Mouse (Mus musculus) induced T-regulatory cell, adult 2 months (primary cell): Measurements from ENCODE around the gene Sik3.
"Not testable (repeated sequence)": the region's sequence is repeated elsewhere in the genome, so short reads cannot be mapped to it uniquely, and the experiment has no call there.

Experiments
- DNase-seq: peaks from one replicate; pipeline ENCODE4 v3.0.0-alpha.2; 2012; ENCODE audit warnings: low read depth

Gene Sik3

GRCm38 (mm10) chr9:46110648-46111047, 98.0 kb downstream of the Sik3 start:
- peak; percentile 50 for DNase-seq

GRCm38 (mm10) chr9:46111334-46111733, 98.7 kb downstream of the Sik3 start:
- DNase-seq, result no peak

- no peak for DNase-seq
Measured at GRCm38 (mm10) chr9:46112246-46112645, 99.6 kb downstream of the Sik3 start.

- DNase-seq, result peak; percentile 60
Measured at GRCm38 (mm10) chr9:46118844-46119385, 106.3 kb downstream of the Sik3 start.

GRCm38 (mm10) chr9:46119943-46120441, 107.4 kb downstream of the Sik3 start:
- DNase-seq, result peak; percentile 76

GRCm38 (mm10) chr9:46120468-46121253, 108.0 kb downstream of the Sik3 start:
- no peak for DNase-seq

- DNase-seq, result no peak
Measured at GRCm38 (mm10) chr9:46121486-46121885, 108.9 kb downstream of the Sik3 start.

GRCm38 (mm10) chr9:46122731-46123130, 110.1 kb downstream of the Sik3 start:
- no peak for DNase-seq

GRCm38 (mm10) chr9:46126295-46126694, 113.7 kb downstream of the Sik3 start:
- no peak for DNase-seq

- peak; percentile 15 for DNase-seq
Measured at GRCm38 (mm10) chr9:46127326-46127725, 114.7 kb downstream of the Sik3 start.

- no peak for DNase-seq
Measured at GRCm38 (mm10) chr9:46129241-46129640, 116.6 kb downstream of the Sik3 start.

- not testable (repeated sequence) for DNase-seq
Measured at GRCm38 (mm10) chr9:46132821-46133220, 120.2 kb downstream of the Sik3 start.

GRCm38 (mm10) chr9:46138831-46139230, 126.2 kb downstream of the Sik3 start:
- no peak for DNase-seq

- DNase-seq, result no peak
Measured at GRCm38 (mm10) chr9:46140811-46141210, 128.2 kb downstream of the Sik3 start.

GRCm38 (mm10) chr9:46142031-46142430, 129.4 kb downstream of the Sik3 start:
- no peak for DNase-seq

GRCm38 (mm10) chr9:46142492-46142891, 129.9 kb downstream of the Sik3 start:
- no peak for DNase-seq

GRCm38 (mm10) chr9:46144976-46145375, 132.4 kb downstream of the Sik3 start:
- DNase-seq, result no peak

- DNase-seq, result no peak
Measured at GRCm38 (mm10) chr9:46146437-46146836, 133.8 kb downstream of the Sik3 start.

- no peak for DNase-seq
Measured at GRCm38 (mm10) chr9:46148723-46149122, 136.1 kb downstream of the Sik3 start.

GRCm38 (mm10) chr9:46149392-46149791, 136.8 kb downstream of the Sik3 start:
- peak; percentile 81 for DNase-seq

GRCm38 (mm10) chr9:46150116-46150515, 137.5 kb downstream of the Sik3 start:
- DNase-seq, result peak; percentile 65

- peak; percentile 47 for DNase-seq
Measured at GRCm38 (mm10) chr9:46150890-46151703, 138.5 kb downstream of the Sik3 start.

GRCm38 (mm10) chr9:46151704-46152040, 139.1 kb downstream of the Sik3 start:
- DNase-seq, result peak; percentile 55
